ENCODE assay signal across 32 mouse cellular contexts in genomic region chr6:94936206-94936605, GRCm38 (mm10).
"Had no signal": no experiment of that assay in that cellular context is flagged by ENCODE, and none has a peak within 500 bp of the region (broad histone marks: within the 10 kb centered on the region; RNA-seq: fewer than 3 reads in every experiment).

No protein-coding gene starts in this region.

- H3K36me3 ChIP-seq: heart, embryonic 12.5 days; heart, embryonic 13.5 days; heart, embryonic 15.5 days; hindbrain, embryonic 10.5 days; hindbrain, embryonic 12.5 days; hindbrain, embryonic 13.5 days; hindbrain, embryonic 15.5 days; intestine, embryonic 15.5 days; kidney, embryonic 15.5 days had no signal

- H3K27me3 ChIP-seq: heart, embryonic 12.5 days; heart, embryonic 13.5 days; heart, embryonic 15.5 days; hindbrain, embryonic 12.5 days; hindbrain, embryonic 13.5 days; hindbrain, embryonic 15.5 days; intestine, embryonic 15.5 days; kidney, embryonic 15.5 days had no signal

- H3K4me2 ChIP-seq: heart, embryonic 12.5 days; heart, embryonic 13.5 days; heart, embryonic 15.5 days; hindbrain, embryonic 12.5 days; hindbrain, embryonic 13.5 days; hindbrain, embryonic 14.5 days; hindbrain, embryonic 15.5 days; intestine, embryonic 15.5 days; kidney, embryonic 15.5 days had no signal

- H3K27ac ChIP-seq: heart, embryonic 13.5 days; heart, embryonic 15.5 days; hindbrain, embryonic 10.5 days; hindbrain, embryonic 12.5 days; hindbrain, embryonic 13.5 days; hindbrain, embryonic 14.5 days; hindbrain, embryonic 15.5 days; hindbrain, postnatal 0 days; intestine, embryonic 15.5 days; kidney, embryonic 15.5 days; kidney, postnatal 0 days; layer of hippocampus, adult 2 months; left cerebral cortex, adult 2 months had no signal

- H3K9ac ChIP-seq: heart, embryonic 12.5 days; heart, embryonic 13.5 days; heart, embryonic 15.5 days; hindbrain, embryonic 12.5 days; hindbrain, embryonic 13.5 days; hindbrain, embryonic 14.5 days; hindbrain, embryonic 15.5 days; intestine, embryonic 15.5 days; kidney, embryonic 15.5 days had no signal

- ATAC-seq: hindbrain, embryonic 16.5 days; hindbrain, postnatal 0 days; inflammation-experienced regulatory T-cells, adult 6 months; intestine, embryonic 15.5 days; intestine, embryonic 16.5 days; intestine, postnatal 0 days had no signal

- H3K4me3 ChIP-seq: heart, embryonic 12.5 days; heart, embryonic 13.5 days; heart, embryonic 15.5 days; hindbrain, embryonic 10.5 days; hindbrain, embryonic 12.5 days; hindbrain, embryonic 13.5 days; hindbrain, embryonic 15.5 days; intestine, embryonic 15.5 days; kidney, embryonic 15.5 days; layer of hippocampus, adult 2 months; left cerebral cortex, adult 2 months had no signal

- H3K4me1 ChIP-seq: hindbrain, embryonic 10.5 days; hindbrain, embryonic 12.5 days; hindbrain, embryonic 13.5 days; hindbrain, embryonic 15.5 days; intestine, embryonic 15.5 days; kidney, embryonic 15.5 days had no signal

- DNase-seq: heart, postnatal 10 days; heart, postnatal 14 days; heart, postnatal 36 days; heart, postnatal 4 days; kidney, adult 11 months; kidney, adult 18-20 months; kidney, adult 8-10 months; kidney, adult 9 months; kidney, postnatal 10 days; kidney, postnatal 14 days; kidney, postnatal 36 days; kidney, postnatal 4 days; layer of hippocampus, adult 9-11 months; layer of hippocampus, postnatal 36 days had no signal

- H3K9me3 ChIP-seq: heart, embryonic 12.5 days; heart, embryonic 13.5 days; heart, embryonic 15.5 days; hindbrain, embryonic 10.5 days; hindbrain, embryonic 12.5 days; hindbrain, embryonic 13.5 days; hindbrain, embryonic 15.5 days; intestine, embryonic 15.5 days; kidney, embryonic 15.5 days had no signal
